Mouse (Mus musculus): Measurements from ENCODE around the gene Mrgprf. TPM values are rescaled to one million over a fixed set of nuclear protein-coding genes. Genes with fewer than 3 reads are reported as not detected.
A peak's percentile ranks its signal among the peaks of the same experiment; 100 is the strongest.

Gene Mrgprf
- polyA plus RNA-seq, 1 experiment: 4.7 TPM

GRCm38 (mm10) chr7:145301341-145302005 is 845 bp downstream of the Mrgprf start:
- no peak for TF ChIP-seq CTCF (IDR thresholded peaks at IDR 0.05; ENCODE audit: borderline replicate concordance, extremely low read depth, insufficient read depth, insufficient read length)
- TF ChIP-seq POLR2A (IDR thresholded peaks at IDR 0.05; ENCODE audit: borderline replicate concordance, extremely low read depth, insufficient read depth, insufficient read length, poor library complexity, severe bottlenecking): no peak
- no peak for DNase-seq (ENCODE audit: low read depth)

GRCm38 (mm10) chr7:145302488-145303285 is 2.1 kb downstream of the Mrgprf start:
- peak; percentile 87 for DNase-seq (ENCODE audit: low read depth)
- no peak for TF ChIP-seq POLR2A (IDR thresholded peaks at IDR 0.05; ENCODE audit: borderline replicate concordance, extremely low read depth, insufficient read depth, insufficient read length, poor library complexity, severe bottlenecking)
- TF ChIP-seq CTCF (IDR thresholded peaks at IDR 0.05; ENCODE audit: borderline replicate concordance, extremely low read depth, insufficient read depth, insufficient read length): no peak

- no peak for DNase-seq (ENCODE audit: low read depth)
- TF ChIP-seq POLR2A (IDR thresholded peaks at IDR 0.05; ENCODE audit: borderline replicate concordance, extremely low read depth, insufficient read depth, insufficient read length, poor library complexity, severe bottlenecking): no peak
- no peak for TF ChIP-seq CTCF (IDR thresholded peaks at IDR 0.05; ENCODE audit: borderline replicate concordance, extremely low read depth, insufficient read depth, insufficient read length)
Observed at GRCm38 (mm10) chr7:145304153-145304552, 3.5 kb downstream of the Mrgprf start.

GRCm38 (mm10) chr7:145307636-145308035 is 7.0 kb downstream of the Mrgprf start:
- DNase-seq (ENCODE audit: low read depth): no peak
- TF ChIP-seq POLR2A (IDR thresholded peaks at IDR 0.05; ENCODE audit: borderline replicate concordance, extremely low read depth, insufficient read depth, insufficient read length, poor library complexity, severe bottlenecking) (no peak), CTCF (IDR thresholded peaks at IDR 0.05; ENCODE audit: borderline replicate concordance, extremely low read depth, insufficient read depth, insufficient read length) (no peak)

GRCm38 (mm10) chr7:145308061-145308675 is 7.5 kb downstream of the Mrgprf start:
- TF ChIP-seq CTCF (IDR thresholded peaks at IDR 0.05; ENCODE audit: borderline replicate concordance, extremely low read depth, insufficient read depth, insufficient read length) (no peak), POLR2A (IDR thresholded peaks at IDR 0.05; ENCODE audit: borderline replicate concordance, extremely low read depth, insufficient read depth, insufficient read length, poor library complexity, severe bottlenecking) (no peak)

GRCm38 (mm10) chr7:145308866-145309265 is 8.2 kb downstream of the Mrgprf start:
- TF ChIP-seq POLR2A (IDR thresholded peaks at IDR 0.05; ENCODE audit: borderline replicate concordance, extremely low read depth, insufficient read depth, insufficient read length, poor library complexity, severe bottlenecking) (no peak), CTCF (IDR thresholded peaks at IDR 0.05; ENCODE audit: borderline replicate concordance, extremely low read depth, insufficient read depth, insufficient read length) (no peak)
- DNase-seq (ENCODE audit: low read depth): no peak

More at GRCm38 (mm10) chr7:145308061-145308675, 7.5 kb downstream of the Mrgprf start:
- no peak for DNase-seq (ENCODE audit: low read depth)

- DNase-seq (ENCODE audit: low read depth): no peak
- TF ChIP-seq CTCF (IDR thresholded peaks at IDR 0.05; ENCODE audit: borderline replicate concordance, extremely low read depth, insufficient read depth, insufficient read length): no peak
- no peak for TF ChIP-seq POLR2A (IDR thresholded peaks at IDR 0.05; ENCODE audit: borderline replicate concordance, extremely low read depth, insufficient read depth, insufficient read length, poor library complexity, severe bottlenecking)
Observed at GRCm38 (mm10) chr7:145309877-145310276, 9.2 kb downstream of the Mrgprf start.

- DNase-seq (ENCODE audit: low read depth): no peak
- TF ChIP-seq POLR2A (IDR thresholded peaks at IDR 0.05; ENCODE audit: borderline replicate concordance, extremely low read depth, insufficient read depth, insufficient read length, poor library complexity, severe bottlenecking) (no peak), CTCF (IDR thresholded peaks at IDR 0.05; ENCODE audit: borderline replicate concordance, extremely low read depth, insufficient read depth, insufficient read length) (no peak)
Observed at GRCm38 (mm10) chr7:145310526-145310925, 9.9 kb downstream of the Mrgprf start.

GRCm38 (mm10) chr7:145312137-145312536 is 11.5 kb downstream of the Mrgprf start:
- DNase-seq (ENCODE audit: low read depth): no peak
- no peak for TF ChIP-seq CTCF (IDR thresholded peaks at IDR 0.05; ENCODE audit: borderline replicate concordance, extremely low read depth, insufficient read depth, insufficient read length)
- no peak for TF ChIP-seq POLR2A (IDR thresholded peaks at IDR 0.05; ENCODE audit: borderline replicate concordance, extremely low read depth, insufficient read depth, insufficient read length, poor library complexity, severe bottlenecking)

GRCm38 (mm10) chr7:145314785-145315411 is 14.3 kb downstream of the Mrgprf start, which contains the start of gene Mrgprd:
Gene Mrgprd (plus strand): TSS chr7:145314835.
- DNase-seq (ENCODE audit: low read depth): no peak
- TF ChIP-seq POLR2A (IDR thresholded peaks at IDR 0.05; ENCODE audit: borderline replicate concordance, extremely low read depth, insufficient read depth, insufficient read length, poor library complexity, severe bottlenecking): no peak
- no peak for TF ChIP-seq CTCF (IDR thresholded peaks at IDR 0.05; ENCODE audit: borderline replicate concordance, extremely low read depth, insufficient read depth, insufficient read length)

- DNase-seq (ENCODE audit: low read depth): no peak
Observed at GRCm38 (mm10) chr7:145317522-145317921, 16.9 kb downstream of the Mrgprf start.

More at GRCm38 (mm10) chr7:145317522-145317921, 16.9 kb downstream of the Mrgprf start:
- TF ChIP-seq POLR2A (IDR thresholded peaks at IDR 0.05; ENCODE audit: borderline replicate concordance, extremely low read depth, insufficient read depth, insufficient read length, poor library complexity, severe bottlenecking): no peak
- TF ChIP-seq CTCF (IDR thresholded peaks at IDR 0.05; ENCODE audit: borderline replicate concordance, extremely low read depth, insufficient read depth, insufficient read length): no peak

All from brain, embryonic 14.5 days (tissue).